9 mouse cellular contexts compared by ENCODE assay signal in the genomic region with DNA sequence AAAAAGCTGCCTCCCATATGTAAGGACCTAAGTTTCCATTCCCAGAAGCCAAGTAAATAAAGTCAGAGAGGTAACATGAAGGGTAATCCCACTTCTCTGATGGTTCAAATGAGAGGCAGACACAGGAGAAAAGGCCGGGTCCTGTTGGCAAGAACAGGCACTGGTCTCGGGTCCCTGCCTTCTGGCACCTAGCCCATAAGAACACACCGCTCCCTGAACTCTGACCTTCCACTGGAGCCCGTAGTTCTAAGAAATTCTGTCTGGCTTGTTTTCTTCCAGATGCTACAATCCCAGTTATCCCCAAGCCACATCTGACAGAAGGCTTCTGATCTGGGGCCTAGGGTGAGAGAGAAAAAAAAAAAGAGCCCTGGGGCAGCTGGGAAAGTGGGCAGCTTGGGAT. TPM values are rescaled to one million over a fixed set of nuclear protein-coding genes. Genes with fewer than 3 reads are reported as not detected.
DNase-seq lines count a peak whose midpoint lies in the region; ATAC-seq and TF ChIP-seq lines count a peak whose summit lies in the region.
"Had no signal": no experiment of that assay in that cellular context is flagged by ENCODE, and none has a peak within 500 bp of the region (broad histone marks: within the 10 kb centered on the region; RNA-seq: fewer than 3 reads in every experiment).

No protein-coding gene starts in this region.

- H3K27ac ChIP-seq in limb, embryonic 12.5 days = peak overlapping the region; percentile 45; the same call in 1 of the 2 replicates
- H3K27ac ChIP-seq in limb, embryonic 10.5 days = no peak overlapping the region
- H3K27ac ChIP-seq in embryonic fibroblast, embryonic 13.5 days (ENCODE audit: insufficient read depth, low read length) = peak overlapping the region; percentile 49; the same call in 1 of the 2 replicates
- peak overlapping the region; percentile 84 for H3K27ac ChIP-seq in intestine, embryonic 14.5 days (ENCODE audit: low read depth)
- peak overlapping the region; percentile 53 for H3K27ac ChIP-seq in midbrain, embryonic 16.5 days (ENCODE audit: low read length)

- H3K9ac ChIP-seq in limb, embryonic 12.5 days (replicated peaks) = no peak overlapping the region
- 0 out of 2 replicates have a peak overlapping the region, but pooled peaks have one; percentile 5 for H3K9ac ChIP-seq in intestine, embryonic 14.5 days (ENCODE audit: low read length)
- H3K9ac ChIP-seq in midbrain, embryonic 16.5 days (ENCODE audit: low read depth, low read length) = 0 out of 2 replicates have a peak overlapping the region, but pooled peaks have one; percentile 40

- no peak for ATAC-seq in limb, embryonic 12.5 days (ENCODE audit: insufficient number of reproducible peaks, insufficient read depth, low FRiP score, low TSS enrichment, low read depth)
- no peak for ATAC-seq in intestine, embryonic 14.5 days (replicated peaks; ENCODE audit: low FRiP score, low TSS enrichment, low read depth)
- no peak for ATAC-seq in midbrain, embryonic 16.5 days
- no peak for ATAC-seq in frontal cortex, adult (ENCODE audit: low TSS enrichment)

- no peaks in the 10 kb centered on the region for H3K27me3 ChIP-seq in limb, embryonic 12.5 days
- no peaks in the 10 kb centered on the region for H3K27me3 ChIP-seq in limb, embryonic 10.5 days (ENCODE audit: low read depth, poor library complexity, severe bottlenecking)
- H3K27me3 ChIP-seq in intestine, embryonic 14.5 days (replicated peaks; ENCODE audit: control insufficient read depth, insufficient read depth, low read length) = no peaks in the 10 kb centered on the region
- no peaks in the 10 kb centered on the region for H3K27me3 ChIP-seq in midbrain, embryonic 16.5 days (ENCODE audit: control insufficient read depth, insufficient read depth, low read depth, low read length)

- DNase-seq in limb, embryonic 10.5 days (ENCODE audit: low spot score) = no peak
- DNase-seq in intestine, embryonic 14.5 days (ENCODE audit: low spot score) = no peak
- no peak for DNase-seq in spleen, postnatal 14 days (ENCODE audit: low spot score in 2 of 2)
- no peak for DNase-seq in cerebellum, adult 18-20 months

- no peak overlapping the region for H3K4me2 ChIP-seq in limb, embryonic 12.5 days
- H3K4me2 ChIP-seq in intestine, embryonic 14.5 days (ENCODE audit: low read length) = peak overlapping the region; percentile 30
- peak overlapping the region; percentile 26 for H3K4me2 ChIP-seq in midbrain, embryonic 16.5 days (ENCODE audit: low read length)
- H3K4me2 ChIP-seq: liver, embryonic 11.5 days had no signal

- no peaks in the 10 kb centered on the region for H3K9me3 ChIP-seq in limb, embryonic 12.5 days
- H3K9me3 ChIP-seq in limb, embryonic 10.5 days (replicated peaks) = no peaks in the 10 kb centered on the region
- H3K9me3 ChIP-seq in intestine, embryonic 14.5 days (ENCODE audit: control insufficient read depth, low read length) = no peaks in the 10 kb centered on the region
- no peaks in the 10 kb centered on the region for H3K9me3 ChIP-seq in midbrain, embryonic 16.5 days (replicated peaks; ENCODE audit: control insufficient read depth, low read length, poor library complexity, severe bottlenecking)

- no peak overlapping the region for H3K4me3 ChIP-seq in limb, embryonic 12.5 days (replicated peaks)
- no peak overlapping the region for H3K4me3 ChIP-seq in limb, embryonic 10.5 days
- H3K4me3 ChIP-seq in embryonic fibroblast, embryonic 13.5 days (ENCODE audit: insufficient read depth, low read length) = no peak overlapping the region
- H3K4me3 ChIP-seq in intestine, embryonic 14.5 days (ENCODE audit: low read depth, low read length) = no peak overlapping the region
- no peak overlapping the region for H3K4me3 ChIP-seq in midbrain, embryonic 16.5 days (ENCODE audit: low read depth, low read length)

- H3K36me3 ChIP-seq in limb, embryonic 12.5 days = peaks cover 7% of the 10 kb centered on the region; the same call in 1 of the 2 replicates
- H3K36me3 ChIP-seq in limb, embryonic 10.5 days = peaks cover 44% of the 10 kb centered on the region
- no peaks in the 10 kb centered on the region for H3K36me3 ChIP-seq in intestine, embryonic 14.5 days (ENCODE audit: control insufficient read depth, insufficient read depth, low read length)
- H3K36me3 ChIP-seq in midbrain, embryonic 16.5 days (ENCODE audit: control insufficient read depth, insufficient read depth, low read length) = no peaks in the 10 kb centered on the region

- no peak for TF ChIP-seq POLR2A in embryonic fibroblast, embryonic 13.5 days (IDR thresholded peaks at IDR 0.05; ENCODE audit: low read depth, low read length)

- TF ChIP-seq CTCF in embryonic fibroblast, embryonic 13.5 days (IDR thresholded peaks at IDR 0.05; ENCODE audit: borderline replicate concordance, insufficient read depth, low read length) = no peak

- peaks cover 22% of the 10 kb centered on the region for H3K4me1 ChIP-seq in limb, embryonic 12.5 days (replicated peaks)
- peaks cover 22% of the 10 kb centered on the region for H3K4me1 ChIP-seq in limb, embryonic 10.5 days
- H3K4me1 ChIP-seq in embryonic fibroblast, embryonic 13.5 days (ENCODE audit: control insufficient read depth, insufficient read depth, low read length) = peaks cover 19% of the 10 kb centered on the region
- peaks cover 18% of the 10 kb centered on the region for H3K4me1 ChIP-seq in intestine, embryonic 14.5 days (replicated peaks; ENCODE audit: control insufficient read depth, insufficient read depth, low read length)
- H3K4me1 ChIP-seq in midbrain, embryonic 16.5 days (ENCODE audit: control insufficient read depth, insufficient read depth, low read length) = peaks cover 31% of the 10 kb centered on the region

- 65% methylated on average over 4 of the region's 4 CpGs for WGBS in limb, embryonic 12.5 days
- WGBS in limb, embryonic 10.5 days = 85% methylated on average over 4 of the region's 4 CpGs
- WGBS in intestine, embryonic 14.5 days = 50% methylated on average over 4 of the region's 4 CpGs
- 65% methylated on average over 4 of the region's 4 CpGs for WGBS in midbrain, embryonic 16.5 days

RNA-seq across cellular contexts. Expression of gene Fgfr2, which starts 34.7 kb away (rescaled TPM):
- 112 and 123 TPM in 2 replicates for polyA plus RNA-seq in limb, embryonic 12.5 days (2016; fragmentation: Nextera tagmentation; extraction: Ambion mirVana)
- 47.7 and 64.4 TPM in 2 replicates for polyA plus RNA-seq in limb, embryonic 10.5 days (2016; fragmentation: Nextera tagmentation; extraction: Ambion mirVana)
- polyA plus RNA-seq in embryonic fibroblast, embryonic 13.5 days (2011; ENCODE audit: insufficient read length, low read depth, missing spikeins) = 50.0 and 59.9 TPM in 2 replicates
- polyA plus RNA-seq in intestine, embryonic 14.5 days (2014; fragmentation: Nextera tagmentation; extraction: Ambion mirVana) = 105 and 119 TPM in 2 replicates
- 20.8 and 23.8 TPM in 2 replicates for polyA plus RNA-seq in midbrain, embryonic 16.5 days (2015; fragmentation: Nextera tagmentation; extraction: Ambion mirVana)

RNA-seq across cellular contexts. Expression of gene Ctbp2, which starts 35.7 kb away (rescaled TPM):
- 105 and 110 TPM in 2 replicates for polyA plus RNA-seq in limb, embryonic 12.5 days (2016; fragmentation: Nextera tagmentation; extraction: Ambion mirVana)
- 145 TPM in 2 replicates for polyA plus RNA-seq in limb, embryonic 10.5 days (2016; fragmentation: Nextera tagmentation; extraction: Ambion mirVana)
- 56.4 and 59.9 TPM in 2 replicates for polyA plus RNA-seq in embryonic fibroblast, embryonic 13.5 days (2011; ENCODE audit: insufficient read length, low read depth, missing spikeins)
- polyA plus RNA-seq in intestine, embryonic 14.5 days (2014; fragmentation: Nextera tagmentation; extraction: Ambion mirVana) = 112 and 117 TPM in 2 replicates
- 43.7 and 52.4 TPM in 2 replicates for polyA plus RNA-seq in midbrain, embryonic 16.5 days (2015; fragmentation: Nextera tagmentation; extraction: Ambion mirVana)
